Mouse (Mus musculus) CH12.LX (cell line): ENCODE measurements around the gene Tigd3.

ENCODE experiments used
- CTCF ChIP-seq, 2 experiments: IDR thresholded peaks in 1 of 2; conservative IDR thresholded peaks in 1 of 2; 2 replicates each; pipeline ENCODE4 v1.5.1; 2011 to 2012; ENCODE audit warnings: low read depth in 2 of 2, low read length in 2 of 2, improper control_type of control experiment in 1 of 2, inconsistent platforms in 1 of 2, mild to moderate bottlenecking in 1 of 2, moderate library complexity in 1 of 2
- ELF1 ChIP-seq: IDR thresholded peaks from 2 replicates; pipeline ENCODE4 v1.6.1; 2014; ENCODE audit warnings: low read depth, mild to moderate bottlenecking, inconsistent platforms, low read length, improper control_type of control experiment
- MAZ ChIP-seq: IDR thresholded peaks from 2 replicates; pipeline ENCODE4 v1.6.1; 2012; ENCODE audit warnings: low read depth, mild to moderate bottlenecking, inconsistent platforms, low read length, improper control_type of control experiment, moderate library complexity
- NELFE ChIP-seq: IDR thresholded peaks from 2 replicates; pipeline ENCODE4 v1.6.1; 2011; ENCODE audit warnings: low read depth, low read length, improper control_type of control experiment

DNA sequence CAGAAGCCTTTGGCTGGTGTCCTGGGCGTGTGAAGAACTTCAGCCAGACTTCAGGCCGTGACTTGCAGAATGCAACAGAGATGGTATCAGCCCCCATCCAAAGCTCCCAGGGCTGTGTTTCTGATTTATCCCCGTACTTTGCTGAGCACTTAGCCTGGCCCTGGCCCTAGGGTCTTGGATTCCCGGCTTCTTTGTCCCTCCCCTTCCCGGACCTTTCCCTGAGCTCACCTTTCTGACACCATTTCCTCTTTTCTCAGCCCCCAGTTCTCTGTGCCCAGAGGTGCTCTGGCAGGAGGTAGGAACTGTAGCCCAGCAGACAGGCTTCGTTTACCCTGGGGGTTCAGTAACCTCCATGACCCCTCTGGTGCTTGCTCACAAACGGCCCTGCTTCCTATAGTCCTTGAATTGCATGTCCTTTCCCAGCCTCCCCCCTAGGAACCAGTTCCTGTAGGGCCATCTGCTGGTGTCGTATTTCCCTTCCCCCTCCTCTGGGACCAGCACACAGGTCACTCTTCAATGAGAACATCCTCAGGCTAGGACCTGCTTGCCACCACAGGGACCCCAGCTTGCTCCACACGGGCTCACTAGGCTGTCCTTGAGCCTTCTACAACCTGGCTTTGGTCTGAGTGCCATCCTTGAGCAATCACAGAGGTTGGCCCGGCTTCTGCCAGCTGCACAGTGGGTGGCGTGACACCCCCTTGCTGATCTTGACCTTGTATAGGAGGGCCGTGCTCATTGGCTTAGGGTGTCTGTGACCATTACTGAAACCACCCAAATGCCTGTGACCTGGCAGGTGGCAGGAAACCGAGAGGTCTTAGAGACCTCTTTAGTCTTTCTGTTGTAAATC is 44.9 kb downstream of the Tigd3 start:
- TF ChIP-seq CTCF (conservative IDR thresholded peaks at IDR 0.05 in 1 of 2, IDR thresholded peaks at IDR 0.05 in 1 of 2; ENCODE audit: low read depth in 2 of 2, low read length in 2 of 2) (no peak), MAZ (peak; percentile 52), NELFE (no peak; the same call in 1 of the 2 replicates), ELF1 (no peak)
